Mouse (Mus musculus) heart, embryonic 11.5 days (tissue): Measurements from ENCODE around the gene Akap6. TPM values are rescaled to one million over a fixed set of nuclear protein-coding genes. Genes with fewer than 3 reads are reported as not detected.

ENCODE experiments used
- ATAC-seq: fragments of 200-750 bp; cut with Nextera tagmentation; replicated peaks from 2 replicates; pipeline ENCODE4 v1.8.0; 2017; ENCODE audit warnings: moderate library complexity; ENCODE audit not compliant: insufficient number of reproducible peaks, low FRiP score, low TSS enrichment
- H3K27ac ChIP-seq: fragments of 300-500 bp; sonication (generic); 2 replicates; pipeline ENCODE4 v1.5.1; 2014; ENCODE audit warnings: mild to moderate bottlenecking, low read depth, low read length
- H3K27me3 ChIP-seq: fragments of 300-500 bp; sonication (generic); 2 replicates; pipeline ENCODE4 v1.6.1; 2014; ENCODE audit warnings: mild to moderate bottlenecking, low read length, mixed read lengths; ENCODE audit not compliant: control insufficient read depth, insufficient read depth
- H3K36me3 ChIP-seq: fragments of 300-500 bp; sonication (generic); 2 replicates; pipeline ENCODE4 v1.6.1; 2014; ENCODE audit warnings: mild to moderate bottlenecking, low read length, moderate library complexity, mixed read lengths; ENCODE audit not compliant: control insufficient read depth, insufficient read depth
- H3K4me1 ChIP-seq: fragments of 300-500 bp; sonication (generic); 2 replicates; pipeline ENCODE4 v1.6.1; 2014; ENCODE audit warnings: low read length; ENCODE audit not compliant: control insufficient read depth, insufficient read depth
- H3K4me2 ChIP-seq: fragments of 300-500 bp; sonication (generic); 2 replicates; pipeline ENCODE4 v1.6.1; 2014; ENCODE audit warnings: mild to moderate bottlenecking, moderate library complexity
- H3K4me3 ChIP-seq: fragments of 300-500 bp; sonication (generic); 2 replicates; pipeline ENCODE4 v1.5.1; 2014; ENCODE audit warnings: low read depth, low read length
- H3K9ac ChIP-seq: fragments of 300-500 bp; sonication (generic); 2 replicates; pipeline ENCODE4 v1.6.1; 2014; ENCODE audit warnings: mild to moderate bottlenecking, low read depth, low read length, moderate library complexity
- H3K9me3 ChIP-seq: fragments of 300-500 bp; sonication (generic); replicated peaks from 2 replicates; pipeline ENCODE4 v1.6.1; 2016; ENCODE audit warnings: low read length; ENCODE audit not compliant: control insufficient read depth
- WGBS: fragments of 180-500 bp; shearing (Covaris S2); extraction: QIAGEN DNeasy Blood & Tissue Kit; methylation state at CpG from one replicate; pipeline ENCODE4 v1.1.7; 2014; ENCODE audit not compliant: insufficient replicate concordance; 5-methylcytosine and 5-hydroxymethylcytosine counted together
- polyA plus RNA-seq: library from polyadenylated mRNA; unstranded; fragments of >200 nt; fragmentation: Nextera tagmentation; extraction: Ambion mirVana; gene quantifications from 2 replicates; pipeline ENCODE4 v1.2.1, GENCODE M21; 2014

The Akap6 gene
- polyA plus RNA-seq, 1 experiment from 2014 or later, result 6.7 TPM

GRCm38 (mm10) chr12:52688712-52689111, 10.5 kb upstream of the Akap6 start:
- ATAC-seq, result no peak
- Histone ChIP-seq H3K27ac (no peak overlapping the region), H3K36me3 (no peaks in the 10 kb centered on the region), H3K4me1 (0 out of 2 replicates have a peak, but pooled peaks cover 3% of the 10 kb centered on the region), H3K9me3 (no peaks in the 10 kb centered on the region), H3K27me3 (no peaks in the 10 kb centered on the region), H3K4me2 (no peak overlapping the region), H3K4me3 (no peak overlapping the region), H3K9ac (no peak overlapping the region)
- 94% methylated on average over 2 of the region's 2 CpGs for WGBS

- 0 out of 2 replicates have a peak, but pooled peaks cover 3% of the 10 kb centered on the region for H3K4me1 ChIP-seq
- no peak overlapping the region for H3K4me3 ChIP-seq
- H3K27me3 ChIP-seq, result no peaks in the 10 kb centered on the region
- H3K27ac ChIP-seq, result no peak overlapping the region
- H3K9ac ChIP-seq, result no peak overlapping the region
- no peaks in the 10 kb centered on the region for H3K36me3 ChIP-seq
- no peaks in the 10 kb centered on the region for H3K9me3 ChIP-seq
- WGBS, result 75% methylated on average over 1 of the region's 1 CpGs
- ATAC-seq, result no peak
- H3K4me2 ChIP-seq, result no peak overlapping the region
These were observed 7.6 kb upstream of the Akap6 start for GRCm38 (mm10) chr12:52691552-52691951.

- WGBS, result 37% methylated on average over 10 of the region's 10 CpGs
- Histone ChIP-seq H3K27me3 (no peaks in the 10 kb centered on the region), H3K27ac (no peak overlapping the region), H3K9me3 (no peaks in the 10 kb centered on the region), H3K9ac (no peak overlapping the region), H3K4me3 (no peak overlapping the region), H3K4me2 (no peak overlapping the region), H3K36me3 (no peaks in the 10 kb centered on the region), H3K4me1 (0 out of 2 replicates have a peak, but pooled peaks cover 3% of the 10 kb centered on the region)
- no peak for ATAC-seq
These were observed 6.8 kb upstream of the Akap6 start for GRCm38 (mm10) chr12:52692290-52692974.

- no peak overlapping the region for H3K4me3 ChIP-seq
- 32% methylated on average over 3 of the region's 3 CpGs for WGBS
- 0 out of 2 replicates have a peak, but pooled peaks have one; percentile 31 for ATAC-seq
These were observed 1.6 kb upstream of the Akap6 start for GRCm38 (mm10) chr12:52697407-52698109.

GRCm38 (mm10) chr12:52698276-52698930, 780 bp upstream of the Akap6 start:
- Histone ChIP-seq H3K36me3 (no peaks in the 10 kb centered on the region), H3K4me1 (peaks cover 3% of the 10 kb centered on the region; the same call in 1 of the 2 replicates), H3K27ac (no peak overlapping the region), H3K4me2 (no peak overlapping the region), H3K27me3 (no peaks in the 10 kb centered on the region), H3K4me3 (no peak overlapping the region), H3K9ac (no peak overlapping the region), H3K9me3 (no peaks in the 10 kb centered on the region)
- WGBS, result 70% methylated on average over 5 of the region's 5 CpGs
- no peak for ATAC-seq

More at GRCm38 (mm10) chr12:52697407-52698109, 1.6 kb upstream of the Akap6 start:
- Histone ChIP-seq H3K9ac (no peak overlapping the region), H3K9me3 (no peaks in the 10 kb centered on the region), H3K27me3 (no peaks in the 10 kb centered on the region), H3K27ac (no peak overlapping the region; the same call in 1 of the 2 replicates), H3K36me3 (no peaks in the 10 kb centered on the region), H3K4me1 (peaks cover 3% of the 10 kb centered on the region; the same call in 1 of the 2 replicates), H3K4me2 (no peak overlapping the region)

- Histone ChIP-seq H3K36me3 (no peaks in the 10 kb centered on the region), H3K4me1 (peaks cover 3% of the 10 kb centered on the region; the same call in 1 of the 2 replicates), H3K27ac (no peak overlapping the region), H3K9me3 (no peaks in the 10 kb centered on the region), H3K4me2 (peak overlapping the region; percentile 38; the same call in 1 of the 2 replicates), H3K4me3 (no peak overlapping the region), H3K27me3 (no peaks in the 10 kb centered on the region), H3K9ac (no peak overlapping the region)
- ATAC-seq, result no peak
- 44% methylated on average over 15 of the region's 15 CpGs for WGBS
These were observed 946 bp downstream of the Akap6 start for GRCm38 (mm10) chr12:52699961-52700696.

DNA sequence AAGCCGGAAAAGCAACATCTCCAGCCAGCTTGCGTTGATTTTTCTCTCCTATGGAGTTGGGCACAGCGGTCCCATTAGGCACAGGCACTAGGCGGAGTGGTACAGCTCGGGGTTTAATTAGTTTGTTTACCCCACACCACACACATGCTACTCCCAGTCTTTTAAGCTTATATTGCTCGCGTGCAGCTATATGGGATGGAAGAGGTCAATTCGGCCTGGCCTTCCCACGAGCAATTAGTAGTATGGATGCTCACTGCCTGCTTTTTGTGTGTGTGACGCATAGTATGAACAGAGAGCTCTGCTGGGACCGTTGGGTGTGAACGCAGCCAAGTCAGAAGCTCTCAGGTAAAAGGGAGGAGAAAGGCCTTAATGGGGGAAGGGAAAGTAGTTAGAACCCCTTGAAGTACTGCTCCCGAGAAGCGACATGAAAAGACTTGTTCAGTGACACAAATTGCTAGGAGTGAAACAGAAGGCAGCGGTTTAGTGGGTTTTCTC, 1.6 kb downstream of the Akap6 start:
- Histone ChIP-seq H3K4me2 (peak overlapping the region; percentile 38), H3K4me3 (0 out of 2 replicates have a peak overlapping the region, but pooled peaks have one; percentile 23), H3K4me1 (peaks cover 3% of the 10 kb centered on the region; the same call in 1 of the 2 replicates), H3K36me3 (no peaks in the 10 kb centered on the region), H3K9me3 (no peaks in the 10 kb centered on the region), H3K9ac (peak overlapping the region; percentile 44; the same call in 1 of the 2 replicates), H3K27me3 (no peaks in the 10 kb centered on the region), H3K27ac (no peak overlapping the region)
- ATAC-seq, result no peak
- 52% methylated on average over 15 of the region's 15 CpGs for WGBS
